Mouse (Mus musculus) kidney, embryonic 15.5 days (tissue): ENCODE results near the gene Cyp2j12. TPM values are rescaled to one million over a fixed set of nuclear protein-coding genes. Genes with fewer than 3 reads are reported as not detected.
A peak's percentile ranks its signal among the peaks of the same experiment; 100 is the strongest.
"Not testable (repeated sequence)": the region's sequence is repeated elsewhere in the genome, so short reads cannot be mapped to it uniquely, and the experiment has no call there.

Experiments
- ATAC-seq: fragments of 200-750 bp; cut with Nextera tagmentation; replicated peaks from 2 replicates; pipeline ENCODE4 v1.8.0; 2017; ENCODE audit warnings: moderate TSS enrichment; ENCODE audit not compliant: low FRiP score
- H3K27ac ChIP-seq: fragments of 300-500 bp; sonication (generic); 2 replicates; pipeline ENCODE4 v1.5.1; 2015; ENCODE audit warnings: mild to moderate bottlenecking, inconsistent platforms
- H3K27me3 ChIP-seq: fragments of 300-500 bp; sonication (generic); 2 replicates; pipeline ENCODE4 v1.6.1; 2015; ENCODE audit warnings: inconsistent platforms
- H3K36me3 ChIP-seq: fragments of 300-500 bp; sonication (generic); 2 replicates; pipeline ENCODE4 v1.6.1; 2015; ENCODE audit warnings: inconsistent platforms
- H3K4me1 ChIP-seq: fragments of 300-500 bp; sonication (generic); 2 replicates; pipeline ENCODE4 v1.6.1; 2015; ENCODE audit warnings: inconsistent platforms
- H3K4me2 ChIP-seq: fragments of 300-500 bp; sonication (generic); 2 replicates; pipeline ENCODE4 v1.6.1; 2015; ENCODE audit warnings: moderate library complexity, mild to moderate bottlenecking, inconsistent platforms
- H3K4me3 ChIP-seq: fragments of 300-500 bp; sonication (generic); replicated peaks from 2 replicates; pipeline ENCODE4 v1.5.1; 2015; ENCODE audit warnings: mild to moderate bottlenecking, inconsistent platforms
- H3K9ac ChIP-seq: fragments of 300-500 bp; sonication (generic); 2 replicates; pipeline ENCODE4 v1.6.1; 2015; ENCODE audit warnings: mild to moderate bottlenecking, inconsistent platforms
- H3K9me3 ChIP-seq: fragments of 300-500 bp; sonication (generic); replicated peaks from 2 replicates; pipeline ENCODE4 v1.6.1; 2016; ENCODE audit warnings: inconsistent platforms
- WGBS: fragments of 180-500 bp; shearing (Covaris S2); methylation state at CpG from one replicate; pipeline ENCODE4 v1.1.7; 2015; ENCODE audit warnings: mixed read lengths; 5-methylcytosine and 5-hydroxymethylcytosine counted together
- polyA plus RNA-seq: library from polyadenylated mRNA; unstranded; fragments of >200 nt; fragmentation: Nextera tagmentation; extraction: Ambion mirVana; gene quantifications from 2 replicates; pipeline ENCODE4 v1.2.1, GENCODE M21; 2015

Cyp2j12 gene
- not detected in 2 replicates for polyA plus RNA-seq

DNA sequence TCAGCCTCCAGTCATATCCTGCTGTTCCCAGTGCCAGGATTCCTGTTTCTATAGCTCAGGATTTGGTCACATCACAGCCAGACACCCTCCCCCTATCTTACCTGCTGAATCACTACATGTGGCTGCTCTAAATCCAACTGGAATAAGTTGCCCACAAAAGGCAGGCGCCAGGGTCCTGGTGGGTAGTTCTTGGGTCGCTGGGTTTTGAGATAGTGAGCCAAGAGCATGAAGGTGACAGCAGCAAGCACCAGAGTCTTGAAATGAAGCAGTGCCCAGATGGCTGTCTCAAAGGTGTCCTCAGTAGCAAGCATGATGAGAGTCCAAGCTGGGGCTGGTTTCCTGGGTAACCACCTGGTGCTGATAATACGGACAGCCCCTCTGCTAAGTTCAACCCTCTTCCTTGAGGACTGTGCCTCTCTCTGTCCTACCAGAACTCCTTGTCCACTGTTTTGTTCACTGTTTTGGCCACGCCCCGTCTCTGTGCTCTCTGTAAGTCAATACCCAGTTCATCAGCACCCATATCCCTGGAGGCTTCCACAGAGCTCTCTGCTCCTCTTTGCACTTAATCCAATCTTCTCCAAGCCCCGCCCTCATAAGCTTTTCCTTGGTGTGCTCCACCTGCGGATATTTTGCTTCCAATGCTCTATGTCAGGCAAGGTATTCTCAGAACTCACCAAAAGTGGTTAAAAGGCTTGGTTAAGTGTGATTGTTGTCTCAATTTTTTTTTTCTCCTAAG, at the start of gene Cyp2j12:
Gene Cyp2j12 (minus strand): TSS at position 421 of the 736 bp plus-strand sequence.
- Histone ChIP-seq H3K4me1 (no peaks in the 10 kb centered on the region), H3K27me3 (no peaks in the 10 kb centered on the region), H3K36me3 (no peaks in the 10 kb centered on the region), H3K4me2 (no peak within 1 kb of the TSS), H3K4me3 (no peak within 1 kb of the TSS), H3K27ac (no peak within 1 kb of the TSS), H3K9ac (no peak within 1 kb of the TSS), H3K9me3 (no peaks in the 10 kb centered on the region)
- 77% methylated on average over 7 of the region's 7 CpGs for WGBS
- no peak for ATAC-seq

DNA sequence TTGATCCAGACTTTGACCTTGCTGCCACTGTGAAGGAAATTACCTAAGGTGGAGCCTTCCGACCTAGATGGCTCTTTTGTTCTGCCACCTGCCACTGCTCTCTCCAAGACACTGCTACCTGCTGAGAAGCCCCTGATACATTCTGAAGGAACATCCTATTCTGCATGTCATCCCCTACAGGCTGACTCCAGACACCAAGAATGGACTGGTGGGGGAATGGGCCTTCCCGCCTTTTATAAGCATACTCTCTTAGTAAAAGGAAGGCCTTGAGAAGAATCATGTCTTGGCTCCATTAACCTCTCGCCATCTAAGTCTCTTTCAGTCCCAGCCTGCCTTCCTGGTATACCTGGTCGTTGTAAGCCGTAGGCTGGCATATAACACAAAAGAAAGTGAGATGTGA, 48.4 kb upstream of the Cyp2j12 start:
- not testable (repeated sequence) for ATAC-seq, H3K4me3 ChIP-seq

DNA sequence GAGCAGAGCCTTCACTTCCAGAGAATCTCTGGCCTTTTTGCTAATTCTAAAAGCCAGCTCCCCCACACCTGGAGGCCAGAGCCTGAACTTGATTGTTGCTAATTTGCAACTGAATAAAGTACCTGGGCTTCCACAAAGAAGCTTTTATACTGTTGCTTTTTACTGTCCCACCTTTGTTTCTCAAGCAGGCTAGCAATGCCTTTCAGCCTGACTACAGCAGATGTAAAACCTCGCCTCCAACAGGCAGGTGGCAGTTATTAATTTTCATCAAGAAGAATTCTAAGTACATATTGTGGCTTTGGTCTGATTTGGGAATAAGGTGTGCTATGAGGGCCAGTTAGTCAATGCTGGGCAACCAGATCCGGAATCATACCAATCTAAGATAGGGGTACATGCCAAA, 47.7 kb upstream of the Cyp2j12 start:
- WGBS, result 85% methylated on average over 2 of the region's 2 CpGs
- not testable (repeated sequence) for H3K4me3 ChIP-seq, H3K9ac ChIP-seq, H3K27me3 ChIP-seq, H3K4me2 ChIP-seq, H3K4me1 ChIP-seq, H3K9me3 ChIP-seq, ATAC-seq, H3K36me3 ChIP-seq, H3K27ac ChIP-seq

More for the DNA sequence above, 48.4 kb upstream of the Cyp2j12 start:
- not testable (repeated sequence) for H3K27ac ChIP-seq, H3K9me3 ChIP-seq, H3K4me1 ChIP-seq, H3K27me3 ChIP-seq, H3K4me2 ChIP-seq, H3K36me3 ChIP-seq, H3K9ac ChIP-seq
- whole genome bisulfite sequencing, result 92% methylated on average over 5 of the region's 5 CpGs

DNA sequence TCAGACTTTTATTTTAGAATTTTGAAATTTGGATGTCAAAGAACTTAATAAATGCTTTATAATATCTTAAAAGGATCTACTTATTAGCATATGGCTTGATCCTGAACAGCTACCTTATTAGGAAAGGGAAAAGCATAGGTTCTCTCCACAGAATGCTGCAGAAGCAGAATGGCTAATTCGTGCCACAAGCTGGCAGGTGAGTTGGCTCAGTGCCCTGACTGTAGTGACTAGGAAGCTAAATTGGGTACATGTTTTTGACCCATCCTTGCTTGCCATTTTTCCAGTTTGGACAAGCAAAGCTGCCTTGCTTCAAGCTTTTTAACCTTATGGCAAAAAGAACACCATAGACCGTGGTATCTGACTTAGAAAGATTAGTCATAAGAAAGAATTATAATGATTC, 47.2 kb upstream of the Cyp2j12 start:
- not testable (repeated sequence) for H3K4me2 ChIP-seq, H3K27ac ChIP-seq, H3K4me1 ChIP-seq, ATAC-seq, H3K4me3 ChIP-seq, H3K9ac ChIP-seq, H3K36me3 ChIP-seq, H3K27me3 ChIP-seq, H3K9me3 ChIP-seq
- 88% methylated on average over 2 of the region's 2 CpGs for WGBS

DNA sequence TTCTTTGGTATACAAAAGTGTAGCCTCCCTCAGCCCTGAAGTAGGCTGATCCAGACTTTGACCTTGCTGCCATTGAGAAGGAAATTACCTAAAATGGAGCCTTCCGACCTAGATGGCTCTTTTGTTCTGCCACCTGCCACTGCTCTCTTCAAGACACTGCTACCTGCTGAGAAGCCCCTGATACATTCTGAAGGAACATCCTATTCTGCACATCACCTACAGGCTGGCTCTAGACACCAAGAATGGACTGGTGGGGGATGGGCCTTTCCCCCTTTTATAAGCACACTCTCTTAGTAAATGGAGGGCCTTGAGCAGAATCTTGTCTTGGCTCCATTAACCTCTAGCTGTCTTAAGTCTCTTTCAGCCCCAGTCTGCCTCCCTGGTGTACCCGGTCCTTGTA, 43.8 kb upstream of the Cyp2j12 start:
- not testable (repeated sequence) for H3K9me3 ChIP-seq, H3K36me3 ChIP-seq, H3K4me3 ChIP-seq, H3K4me2 ChIP-seq, H3K27me3 ChIP-seq, H3K9ac ChIP-seq, H3K4me1 ChIP-seq, ATAC-seq, H3K27ac ChIP-seq
- WGBS, result 92% methylated on average over 2 of the region's 2 CpGs

DNA sequence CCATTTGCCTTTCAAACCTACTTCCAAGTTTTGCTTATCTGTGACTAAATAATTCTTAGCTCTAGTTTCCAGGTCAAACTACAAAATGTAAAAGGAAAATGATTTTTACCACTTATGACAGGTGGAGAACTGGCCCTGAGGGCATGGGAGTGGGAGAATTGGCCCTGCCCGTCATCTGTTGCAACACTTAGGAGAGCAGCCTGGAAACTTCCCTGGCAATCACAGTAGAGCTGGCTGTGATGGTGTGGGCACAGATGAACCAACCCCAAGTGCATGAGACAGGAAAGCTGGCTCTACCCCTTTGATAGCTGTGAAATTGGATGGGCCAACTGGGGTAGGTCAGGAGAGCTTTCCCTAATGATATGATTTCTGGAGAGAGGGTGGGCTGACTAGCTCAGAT, 21.9 kb upstream of the Cyp2j12 start:
- ATAC-seq, result no peak
- Histone ChIP-seq H3K27ac (no peak overlapping the region), H3K4me1 (no peaks in the 10 kb centered on the region), H3K9me3 (no peaks in the 10 kb centered on the region), H3K4me3 (no peak overlapping the region), H3K36me3 (no peaks in the 10 kb centered on the region), H3K27me3 (no peaks in the 10 kb centered on the region), H3K9ac (no peak overlapping the region), H3K4me2 (no peak overlapping the region)
- WGBS, result 77% methylated on average over 1 of the region's 1 CpGs

DNA sequence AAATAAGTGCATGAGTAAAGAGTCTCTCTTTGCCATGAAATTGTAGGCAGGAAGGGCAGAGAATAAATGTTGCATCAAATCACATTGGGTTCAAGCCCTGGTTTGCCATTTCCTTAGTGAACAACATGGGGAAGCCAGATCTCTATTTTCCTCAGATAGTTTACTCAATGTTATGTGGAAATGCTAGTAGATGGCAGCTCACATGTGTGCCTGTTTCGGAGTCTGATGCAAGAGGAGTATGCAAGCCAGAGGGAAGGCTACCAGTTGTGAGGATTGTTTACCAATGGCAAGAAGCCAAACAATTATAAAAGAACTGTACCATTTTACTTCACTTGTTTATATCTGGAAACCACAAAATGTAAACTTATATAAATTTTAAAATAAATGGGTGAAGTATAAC, 20.6 kb upstream of the Cyp2j12 start:
- Histone ChIP-seq H3K4me1 (no peaks in the 10 kb centered on the region), H3K27ac (no peak overlapping the region), H3K4me3 (no peak overlapping the region), H3K27me3 (no peaks in the 10 kb centered on the region), H3K36me3 (no peaks in the 10 kb centered on the region), H3K9me3 (no peaks in the 10 kb centered on the region), H3K4me2 (no peak overlapping the region), H3K9ac (no peak overlapping the region)
- 78% methylated on average over 1 of the region's 1 CpGs for WGBS
- ATAC-seq, result no peak

DNA sequence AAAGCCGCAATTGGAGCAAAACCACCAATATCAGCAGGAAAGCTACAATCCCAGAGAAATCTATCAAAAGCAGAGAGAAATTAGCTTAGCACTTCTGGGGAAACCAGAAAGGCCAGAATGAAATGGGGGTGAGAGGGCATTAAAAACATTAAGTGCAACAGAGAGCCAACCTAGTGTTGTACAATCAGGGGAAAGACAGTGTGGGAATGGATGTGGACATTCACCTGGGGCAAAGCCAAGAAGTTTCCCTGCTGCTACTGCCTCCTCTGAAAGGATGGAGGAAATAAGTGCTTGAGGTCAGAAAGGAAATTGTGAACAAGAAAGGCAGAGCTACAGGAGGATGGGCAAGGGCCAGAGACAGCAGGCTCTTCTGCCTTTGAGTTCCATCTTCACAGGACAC, 1.7 kb downstream of the Cyp2j12 start:
- Histone ChIP-seq H3K36me3 (no peaks in the 10 kb centered on the region), H3K27ac (no peak overlapping the region), H3K4me2 (no peak overlapping the region), H3K27me3 (no peaks in the 10 kb centered on the region), H3K4me3 (no peak overlapping the region), H3K9me3 (no peaks in the 10 kb centered on the region), H3K9ac (no peak overlapping the region), H3K4me1 (no peaks in the 10 kb centered on the region)
- no peak for ATAC-seq
- WGBS, result 93% methylated on average over 1 of the region's 1 CpGs

DNA sequence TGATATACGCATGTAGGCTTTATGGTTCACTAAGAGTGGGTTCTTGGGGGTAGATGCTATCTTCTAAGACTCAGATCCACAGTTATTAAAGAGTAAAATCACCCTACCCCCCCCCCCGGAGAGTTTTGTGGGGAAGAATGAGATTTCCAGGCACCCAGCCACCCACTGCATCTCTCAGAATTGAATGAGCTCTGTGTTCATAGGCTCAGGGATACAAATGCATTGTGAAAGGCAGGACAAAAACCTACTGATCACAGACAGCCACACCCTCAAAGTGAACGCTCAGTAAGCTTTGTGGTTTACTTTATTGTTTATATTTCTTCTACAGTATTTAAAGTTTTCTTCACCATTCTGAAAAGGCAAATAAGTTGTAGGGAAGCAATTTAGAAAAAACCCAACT, 6.7 kb downstream of the Cyp2j12 start:
- 91% methylated on average over 3 of the region's 3 CpGs for WGBS
- Histone ChIP-seq H3K4me2 (no peak overlapping the region), H3K36me3 (no peaks in the 10 kb centered on the region), H3K4me3 (no peak overlapping the region), H3K4me1 (no peaks in the 10 kb centered on the region), H3K27me3 (no peaks in the 10 kb centered on the region), H3K9ac (no peak overlapping the region), H3K9me3 (no peaks in the 10 kb centered on the region), H3K27ac (no peak overlapping the region)
- no peak for ATAC-seq

DNA sequence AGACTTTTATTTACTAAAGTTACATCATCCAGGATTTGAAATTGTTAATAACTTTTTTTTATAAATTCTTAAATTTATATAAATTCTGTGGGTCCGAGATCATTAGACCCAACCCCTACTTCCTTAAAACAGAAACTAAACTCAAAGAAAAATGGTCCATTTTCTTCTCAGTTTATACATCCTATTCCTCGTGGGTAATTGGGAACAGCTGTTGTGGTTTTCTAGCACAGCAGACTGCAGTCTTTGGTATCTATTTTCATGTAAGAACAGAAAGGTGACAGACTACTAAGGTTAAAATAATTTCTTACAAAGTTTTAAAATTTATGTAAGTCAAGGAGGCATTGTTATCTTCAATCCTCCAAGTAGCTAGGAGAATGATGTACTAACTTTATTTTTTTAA, 44.1 kb downstream of the Cyp2j12 start:
- ATAC-seq, result no peak
- WGBS, result 55% methylated on average over 2 of the region's 2 CpGs
- H3K9me3 ChIP-seq, result no peaks in the 10 kb centered on the region
- no peak overlapping the region for H3K27ac ChIP-seq
- no peaks in the 10 kb centered on the region for H3K36me3 ChIP-seq
- H3K4me1 ChIP-seq, result no peaks in the 10 kb centered on the region
- H3K9ac ChIP-seq, result no peak overlapping the region
- H3K4me3 ChIP-seq, result no peak overlapping the region
- H3K27me3 ChIP-seq, result no peaks in the 10 kb centered on the region
- H3K4me2 ChIP-seq, result no peak overlapping the region

DNA sequence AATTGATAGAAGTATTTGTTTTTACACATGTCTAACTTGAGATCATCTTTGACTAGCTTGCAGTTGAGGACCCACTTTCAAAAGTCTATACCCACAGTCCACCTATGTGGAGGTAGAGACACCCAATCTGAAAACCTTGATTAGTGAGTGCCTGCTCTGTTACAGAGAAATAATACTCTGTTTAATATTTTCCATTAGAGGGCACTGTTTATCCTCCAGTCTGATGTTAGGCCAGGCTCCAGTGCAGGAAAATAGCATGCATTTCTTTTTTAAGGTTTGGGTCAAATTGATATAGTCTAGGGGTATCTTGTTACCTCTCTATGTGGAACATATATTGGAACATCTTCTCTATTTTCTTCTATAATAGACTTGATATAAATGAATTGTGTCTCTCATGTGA, 49.1 kb downstream of the Cyp2j12 start:
- Histone ChIP-seq H3K9me3 (no peaks in the 10 kb centered on the region), H3K4me3 (no peak overlapping the region), H3K4me2 (no peak overlapping the region), H3K27me3 (no peaks in the 10 kb centered on the region), H3K36me3 (no peaks in the 10 kb centered on the region), H3K9ac (no peak overlapping the region), H3K27ac (no peak overlapping the region), H3K4me1 (no peaks in the 10 kb centered on the region)
- ATAC-seq, result 0 out of 2 replicates have a peak, but pooled peaks have one; percentile 43

DNA sequence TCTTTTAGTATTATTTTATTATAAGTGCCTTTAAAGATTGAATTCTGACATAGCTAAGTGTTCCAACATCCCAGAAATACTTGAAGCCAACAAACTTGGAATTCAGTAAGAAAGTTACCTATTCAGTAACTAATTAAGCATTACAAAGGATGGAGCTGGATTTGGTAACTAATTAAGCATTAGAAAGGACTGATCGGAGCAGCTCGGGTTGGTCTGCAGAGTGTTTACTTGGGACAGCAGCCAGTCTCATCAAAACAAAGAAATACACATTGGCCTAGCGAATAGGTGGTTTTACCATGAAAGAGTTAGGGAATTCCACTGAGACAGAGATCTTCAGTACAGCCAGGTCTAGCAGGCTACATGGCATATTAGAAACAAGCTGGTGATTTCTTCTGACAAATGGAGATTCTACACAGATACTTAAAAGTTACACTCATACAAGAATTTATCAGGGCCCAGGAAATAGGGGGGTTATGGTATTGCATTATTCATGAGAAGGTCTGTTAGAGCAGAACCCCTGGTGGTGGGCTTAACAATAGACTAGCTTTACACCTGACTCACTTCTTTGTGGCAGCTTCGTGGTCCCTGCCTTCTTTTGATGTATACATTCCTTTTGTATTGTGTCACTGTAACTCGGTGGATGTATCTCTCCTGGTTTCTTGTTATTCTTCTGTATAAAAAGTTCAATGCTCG, 51.5 kb downstream of the Cyp2j12 start:
- ATAC-seq, H3K36me3 ChIP-seq, H3K9ac ChIP-seq, H3K4me3 ChIP-seq, H3K4me2 ChIP-seq, H3K27ac ChIP-seq, H3K4me1 ChIP-seq, H3K27me3 ChIP-seq, H3K9me3 ChIP-seq: not testable (repeated sequence)
- WGBS, result 64% methylated on average over 6 of the region's 6 CpGs

DNA sequence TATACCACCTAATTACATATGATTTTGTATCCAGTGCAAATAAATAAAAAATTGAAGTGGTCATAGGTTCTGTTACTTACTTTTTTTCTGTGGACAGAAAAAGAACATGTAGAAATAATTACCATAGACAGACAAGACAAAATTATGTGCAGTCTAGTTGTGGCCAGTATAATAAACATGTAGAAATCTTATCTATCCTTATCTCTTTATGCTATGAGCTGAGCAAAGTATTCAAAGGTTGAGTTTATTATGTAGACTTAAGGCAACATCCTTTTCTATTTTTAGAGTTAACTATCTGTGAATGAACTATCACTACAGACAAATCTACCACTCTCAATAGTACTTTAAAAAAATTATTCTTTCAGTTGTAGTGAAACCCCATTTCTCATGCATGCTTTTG, 62.6 kb downstream of the Cyp2j12 start:
- Histone ChIP-seq H3K4me2 (no peak overlapping the region), H3K9ac (no peak overlapping the region), H3K9me3 (no peaks in the 10 kb centered on the region), H3K27ac (no peak overlapping the region), H3K4me1 (peaks cover 3% of the 10 kb centered on the region; the same call in 1 of the 2 replicates), H3K27me3 (no peaks in the 10 kb centered on the region), H3K4me3 (no peak overlapping the region), H3K36me3 (no peaks in the 10 kb centered on the region)
- no peak for ATAC-seq
